Mouse (Mus musculus) heart, adult 18-20 months (tissue): ENCODE results near the gene Cerkl. TPM values are rescaled to one million over a fixed set of nuclear protein-coding genes. Genes with fewer than 3 reads are reported as not detected.

ENCODE experiments used
- DNase-seq, 2 experiments: peaks; one replicate each; pipeline ENCODE4 v3.0.0; 2021 to 2022; ENCODE audit warnings: mixed read lengths in 1 of 2
- long read RNA-seq, 2 experiments: library from polyadenylated mRNA; stranded (forward); transcript quantifications; one replicate each; pipeline ENCODE4 v2.0.0; 2021
- total RNA-seq, 2 experiments: library from RNA; stranded (reverse); gene quantifications; 2 replicates each; pipeline ENCODE4 v1.2.3; 2021

Cerkl gene
- under 1 TPM; 0.67 to 0.87 TPM for total RNA-seq
- long read RNA-seq, experiment 1, result 0 reads
- long read RNA-seq, experiment 2, result 0 reads

DNA sequence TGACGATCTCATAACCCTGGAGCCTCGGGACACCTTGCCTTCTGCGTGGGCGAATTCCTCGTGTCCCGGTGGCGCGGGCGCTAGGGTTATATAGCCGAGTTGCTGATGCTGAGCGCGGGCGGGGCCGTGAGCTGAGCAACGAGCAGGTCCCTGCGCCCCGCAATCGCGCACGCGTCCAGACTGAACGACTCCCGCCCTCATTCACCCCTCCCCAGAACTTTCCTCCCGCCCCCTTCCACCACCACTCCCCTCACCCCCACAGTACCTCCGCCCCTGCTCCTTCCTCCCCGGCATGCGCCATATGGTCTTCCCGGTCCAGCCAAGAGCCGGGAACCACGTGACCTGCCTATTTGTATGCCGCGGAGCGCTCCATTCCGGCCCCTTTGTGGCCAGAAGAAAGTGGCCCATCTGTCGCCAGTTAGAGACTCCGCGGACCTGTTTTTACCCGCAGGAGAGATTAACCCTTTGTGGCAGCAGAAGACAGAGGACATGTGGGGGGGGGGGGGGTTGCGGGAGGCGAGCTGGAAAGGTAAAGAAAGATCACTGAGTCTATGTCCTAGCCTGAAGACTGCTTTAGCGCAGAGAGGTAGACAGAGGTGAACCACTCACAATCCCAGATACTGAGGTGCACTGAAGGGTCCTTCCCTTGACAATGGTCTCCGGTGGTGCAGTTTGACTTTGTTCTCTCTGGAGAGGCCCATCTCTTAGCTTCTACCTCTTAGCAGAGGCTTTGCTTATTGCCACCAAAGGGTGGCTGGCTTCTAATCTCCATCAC, at the start of gene Cerkl, which contains the start of gene Neurod1:
Cerkl (minus strand) TSS at position 211 of the 775 bp plus-strand sequence.
Neurod1 (minus strand) TSS at position 177 of the 775 bp plus-strand sequence.
- DNase-seq, result no peak

DNA sequence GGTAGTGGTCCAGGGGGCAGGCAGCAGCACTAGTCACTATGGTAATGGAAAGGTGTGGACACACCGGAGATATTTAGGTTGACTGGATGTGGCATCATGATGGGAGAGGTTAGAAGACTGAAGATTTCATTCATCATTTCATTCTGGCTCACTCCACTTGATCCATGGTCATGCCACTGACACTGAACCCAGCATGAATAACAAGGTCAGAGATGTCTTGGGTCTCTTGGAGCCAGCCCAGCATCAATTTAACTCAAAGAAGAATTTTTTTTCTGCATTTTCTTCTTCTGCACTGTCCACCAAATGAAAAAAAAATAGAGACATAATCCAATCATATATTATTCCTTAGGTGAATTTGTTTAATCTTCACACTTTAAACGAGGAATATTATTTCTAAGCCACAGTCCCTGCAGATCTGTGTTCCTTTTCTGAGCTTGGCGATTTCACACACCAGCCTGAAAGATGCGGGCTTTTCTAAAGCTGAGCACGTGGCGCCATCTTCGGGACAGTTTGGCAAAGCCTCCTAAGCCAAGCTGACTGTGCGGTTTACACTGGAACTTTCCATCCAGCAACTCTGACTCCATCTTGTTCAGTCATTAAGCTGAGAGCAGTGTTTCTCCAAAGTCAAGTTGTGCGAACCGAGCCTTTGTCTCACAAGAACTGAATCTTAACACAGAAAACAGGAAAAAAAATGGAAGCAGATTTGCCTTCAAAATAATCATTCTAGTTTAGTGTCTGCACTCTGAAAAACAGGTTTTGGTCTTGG, 42.6 kb upstream of the Cerkl start:
- DNase-seq, result peak; percentile 53 to 78

DNA sequence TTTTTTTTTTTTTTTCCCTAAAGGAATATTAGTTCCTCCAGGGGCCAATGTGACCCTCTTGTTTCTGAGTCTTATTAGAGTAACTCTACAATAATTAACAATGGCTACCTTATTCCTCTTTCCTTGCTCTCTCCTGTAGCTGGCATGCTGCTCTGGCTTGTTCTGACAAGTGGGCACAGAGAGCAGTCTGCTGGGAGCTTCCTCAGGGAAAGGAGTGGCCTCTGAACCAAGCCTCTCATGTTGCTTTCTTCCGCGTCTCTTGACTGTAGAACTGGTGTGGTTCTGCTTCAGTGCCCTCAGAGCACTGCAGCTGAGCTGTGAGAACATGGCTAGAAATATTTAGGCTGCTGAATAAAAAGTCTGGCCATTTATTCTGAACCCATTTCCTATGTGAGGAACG, 28.5 kb upstream of the Cerkl start:
- no peak for DNase-seq

DNA sequence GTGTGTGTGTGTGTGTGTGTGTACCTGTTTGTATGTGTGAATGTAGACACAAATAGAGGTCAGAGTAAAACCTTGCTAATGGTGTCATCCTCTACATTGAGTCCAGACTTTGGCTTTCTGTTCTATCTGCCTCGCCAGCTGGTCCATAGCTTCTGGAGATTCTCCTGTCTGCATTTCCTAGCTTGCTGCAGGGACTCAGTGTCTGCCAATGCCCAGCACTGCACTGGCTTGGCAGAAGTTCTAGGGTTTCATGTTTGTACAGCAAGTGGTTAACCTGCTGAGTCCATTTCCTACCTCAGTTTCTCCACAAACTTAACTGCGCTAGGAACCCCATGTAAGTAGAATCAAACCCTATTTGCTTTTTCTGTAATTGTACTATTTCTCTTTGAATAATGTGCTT, 25.9 kb upstream of the Cerkl start:
- no peak for DNase-seq

DNA sequence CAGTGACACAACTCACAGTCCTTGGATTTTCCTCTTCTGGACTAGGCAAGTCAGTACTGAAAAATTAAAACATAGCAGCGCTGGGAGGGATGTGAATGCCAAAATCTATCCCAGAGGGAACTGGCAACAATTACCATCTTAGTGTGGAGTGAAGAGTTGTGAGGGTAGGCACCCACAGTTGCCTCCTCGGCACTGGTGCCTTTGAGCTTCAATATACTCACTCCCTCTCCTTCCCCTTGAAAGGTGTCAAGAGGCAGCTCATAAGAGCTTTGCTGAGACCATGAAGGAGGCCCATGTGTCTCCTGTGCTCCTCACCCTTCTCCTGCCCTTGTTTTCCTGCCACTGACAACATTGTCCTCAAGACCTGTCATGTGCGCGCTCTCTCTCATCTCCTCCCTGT, 5.8 kb upstream of the Cerkl start:
- DNase-seq, result no peak

DNA sequence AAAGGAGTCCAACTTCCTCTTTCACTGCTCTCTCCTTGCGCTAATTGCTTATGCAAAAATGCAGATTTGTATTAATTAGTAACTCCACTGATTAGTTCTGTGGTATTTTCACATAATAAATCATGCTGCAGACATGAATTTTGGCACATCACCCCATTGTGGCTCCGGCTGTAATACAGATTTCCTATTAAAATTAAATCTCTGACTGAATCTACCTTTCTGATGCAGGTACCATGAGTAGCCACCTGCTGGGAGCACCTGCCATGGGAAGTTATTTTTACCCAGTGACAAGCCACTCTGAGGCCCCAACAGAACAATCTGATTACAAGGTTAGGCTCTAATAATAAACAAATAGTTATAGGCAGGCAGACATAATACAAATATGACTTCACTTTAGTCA, 5.3 kb upstream of the Cerkl start:
- no peak for DNase-seq

DNA sequence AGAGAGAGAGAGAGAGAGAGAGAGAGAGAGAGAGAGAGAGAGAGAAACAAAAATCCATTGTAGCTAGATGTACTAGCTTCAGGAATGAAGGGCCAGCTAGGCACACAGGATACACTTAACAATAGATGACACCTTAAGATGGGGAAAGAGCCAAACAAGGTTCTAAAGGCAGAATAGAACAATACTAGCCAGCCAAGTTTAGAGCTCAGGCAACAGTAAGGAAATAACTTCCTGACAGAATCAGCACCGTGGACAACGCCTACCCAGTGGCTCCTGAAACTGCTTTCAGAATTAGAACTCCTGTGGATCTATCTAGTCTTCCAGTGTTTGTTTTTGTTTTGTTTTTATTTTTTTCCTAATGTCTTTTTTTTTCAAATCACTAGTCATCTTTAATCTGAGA, 4.0 kb upstream of the Cerkl start:
- DNase-seq, result peak in 1 of 2 experiments; percentile 8

DNA sequence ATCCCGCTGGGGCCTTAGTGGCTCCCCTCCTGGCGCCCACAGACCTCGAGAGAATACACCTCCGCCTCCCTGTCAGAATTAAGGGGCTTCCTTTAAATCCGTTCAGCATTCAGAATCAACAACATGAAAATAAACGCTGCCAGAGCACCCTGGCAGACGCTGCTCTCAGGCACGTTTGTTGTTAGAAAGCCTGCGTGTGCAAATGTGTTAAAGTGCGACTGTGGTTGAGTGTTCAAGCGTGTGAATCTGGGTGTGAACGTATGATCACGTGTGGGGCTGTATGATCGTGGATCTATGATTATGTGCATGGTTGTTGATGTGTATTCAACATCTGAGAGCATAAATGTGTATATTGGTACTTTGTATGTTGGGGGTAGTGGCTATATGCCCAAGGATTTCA, 3.5 kb upstream of the Cerkl start:
- no peak for DNase-seq

DNA sequence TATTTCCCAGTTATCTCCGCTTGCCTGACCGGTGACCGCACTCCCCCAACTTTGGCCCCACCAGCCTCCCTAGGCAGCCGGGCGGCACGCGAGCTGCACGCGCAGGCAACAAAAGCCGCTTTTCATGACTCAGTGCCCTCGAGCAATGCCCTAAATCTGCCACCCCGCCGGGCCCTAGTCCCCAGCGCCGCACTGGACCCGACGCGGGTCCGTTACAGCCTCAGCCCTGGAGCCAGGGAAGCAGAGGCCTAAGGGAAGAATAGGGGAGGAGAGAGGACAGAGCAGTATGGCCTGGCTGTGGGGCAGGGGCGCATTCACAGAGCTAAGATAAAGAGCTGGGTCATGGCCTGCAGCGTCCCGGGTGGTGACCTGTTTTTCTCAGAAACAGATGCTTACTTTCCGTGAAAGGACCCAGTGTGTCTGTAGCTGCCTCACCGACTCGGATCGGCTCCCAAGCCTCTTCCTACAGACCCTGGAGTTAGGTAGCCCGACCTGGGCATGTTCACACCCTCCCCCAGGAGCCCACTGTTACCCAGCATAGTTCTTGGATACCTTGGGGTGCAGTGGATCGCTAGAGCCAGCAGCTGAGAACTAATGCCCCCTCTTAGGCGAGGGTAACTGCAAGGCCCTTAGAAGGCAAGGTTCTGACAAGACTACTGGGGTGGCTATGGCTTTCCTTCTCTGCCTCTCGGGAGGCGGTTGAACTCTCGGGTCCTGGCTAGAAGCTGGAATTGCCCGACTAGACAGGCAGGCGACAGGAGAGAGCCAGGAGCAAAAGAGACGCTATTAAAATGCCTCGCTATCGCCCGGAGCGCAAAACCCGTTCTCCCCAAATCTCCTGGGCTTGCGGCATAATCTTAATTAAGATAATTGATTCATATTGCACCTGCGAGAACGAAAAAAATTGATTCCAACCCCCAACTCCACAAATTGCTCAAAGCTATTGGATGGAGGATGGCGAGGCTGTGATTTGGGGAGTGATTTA, 2.8 kb upstream of the Cerkl start:
- DNase-seq, result no peak

DNA sequence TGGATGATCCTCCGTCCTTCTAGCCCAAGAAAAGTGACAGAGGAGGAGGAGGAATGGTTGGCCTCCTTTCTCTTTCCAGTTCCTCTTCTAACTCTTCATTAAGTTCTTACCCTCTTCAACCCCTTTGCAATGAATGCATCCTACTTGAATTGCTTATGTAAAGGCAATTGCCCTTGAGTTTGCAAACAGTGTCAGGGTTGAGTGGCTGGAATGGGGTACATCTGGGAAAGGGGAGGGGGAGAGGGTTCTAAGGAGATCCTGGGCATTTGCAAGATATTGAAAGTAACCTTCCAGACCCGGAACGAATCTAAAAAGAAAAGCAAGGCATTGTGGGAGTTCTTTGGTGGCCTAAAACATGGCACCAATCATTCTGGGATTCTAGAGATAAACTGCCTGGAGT, 1.3 kb upstream of the Cerkl start:
- no peak for DNase-seq

DNA sequence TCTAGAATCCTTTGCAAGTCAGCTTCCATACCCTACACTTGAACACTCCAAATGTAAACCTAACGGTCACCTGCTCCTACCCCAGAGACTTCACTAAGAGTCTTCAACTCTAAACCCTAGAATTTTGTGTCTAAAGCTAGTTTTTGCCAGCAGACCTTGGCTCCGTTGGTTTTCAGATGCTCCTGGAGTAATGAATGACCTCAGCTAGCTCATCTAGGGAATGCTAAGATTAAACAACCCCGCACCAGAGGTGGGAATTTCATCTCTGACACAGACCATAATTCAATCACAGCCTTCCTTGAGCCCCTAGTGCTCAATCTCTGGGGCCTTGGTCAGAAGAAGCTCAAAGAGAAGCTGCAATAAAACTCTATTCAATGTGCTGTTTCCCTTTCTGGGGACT, 849 bp upstream of the Cerkl start:
- DNase-seq, result no peak

DNA sequence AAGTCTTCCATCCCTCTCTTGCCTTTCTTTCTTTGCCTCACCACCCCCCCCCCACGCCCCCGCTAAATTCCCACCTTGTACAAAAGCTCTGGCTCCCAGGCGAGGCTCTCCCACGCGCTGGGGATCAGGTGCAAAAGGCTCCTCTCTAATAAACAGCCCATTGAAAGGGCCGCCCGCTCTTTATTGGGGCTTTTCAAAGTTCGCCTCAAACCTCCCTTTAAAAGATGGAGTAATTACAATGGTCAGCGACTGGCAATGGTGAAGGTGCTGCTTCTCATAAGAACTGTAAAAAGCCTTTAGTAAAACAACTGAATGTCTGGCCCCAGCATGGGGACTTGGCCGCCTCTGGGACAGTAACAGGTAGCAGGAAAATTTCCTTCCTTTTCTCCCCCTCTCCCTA, 939 bp downstream of the Cerkl start:
- no peak for DNase-seq

DNA sequence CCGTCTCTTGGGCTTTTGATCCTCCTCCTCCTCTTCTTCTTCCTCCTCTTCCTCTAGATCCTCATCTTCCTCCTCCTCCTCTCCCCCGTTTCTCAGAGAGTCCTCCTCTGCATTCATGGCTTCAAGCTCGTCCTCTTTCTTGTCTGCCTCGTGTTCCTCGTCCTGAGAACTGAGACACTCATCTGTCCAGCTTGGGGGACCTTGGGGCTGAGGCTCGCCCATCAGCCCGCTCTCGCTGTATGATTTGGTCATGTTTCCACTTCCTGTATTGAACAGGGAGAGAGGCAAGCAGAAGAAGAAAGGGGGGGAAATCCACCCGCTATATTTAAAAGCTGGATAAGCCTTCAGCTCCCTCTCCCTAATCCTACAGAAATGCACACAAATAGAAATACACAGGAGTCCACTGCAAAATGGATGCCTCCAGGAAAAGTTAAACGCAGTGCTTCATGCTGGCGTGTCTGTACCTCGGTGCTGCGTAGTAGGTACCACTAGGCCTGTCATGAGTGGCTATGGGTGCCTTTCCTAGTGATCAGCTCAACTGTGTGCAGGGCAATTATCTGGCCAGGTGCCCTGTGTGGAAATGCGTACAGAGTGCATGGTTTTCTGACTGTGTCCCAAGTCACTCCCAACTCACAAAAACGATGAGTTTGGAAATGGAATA, 1.7 kb downstream of the Cerkl start:
- DNase-seq, result no peak

DNA sequence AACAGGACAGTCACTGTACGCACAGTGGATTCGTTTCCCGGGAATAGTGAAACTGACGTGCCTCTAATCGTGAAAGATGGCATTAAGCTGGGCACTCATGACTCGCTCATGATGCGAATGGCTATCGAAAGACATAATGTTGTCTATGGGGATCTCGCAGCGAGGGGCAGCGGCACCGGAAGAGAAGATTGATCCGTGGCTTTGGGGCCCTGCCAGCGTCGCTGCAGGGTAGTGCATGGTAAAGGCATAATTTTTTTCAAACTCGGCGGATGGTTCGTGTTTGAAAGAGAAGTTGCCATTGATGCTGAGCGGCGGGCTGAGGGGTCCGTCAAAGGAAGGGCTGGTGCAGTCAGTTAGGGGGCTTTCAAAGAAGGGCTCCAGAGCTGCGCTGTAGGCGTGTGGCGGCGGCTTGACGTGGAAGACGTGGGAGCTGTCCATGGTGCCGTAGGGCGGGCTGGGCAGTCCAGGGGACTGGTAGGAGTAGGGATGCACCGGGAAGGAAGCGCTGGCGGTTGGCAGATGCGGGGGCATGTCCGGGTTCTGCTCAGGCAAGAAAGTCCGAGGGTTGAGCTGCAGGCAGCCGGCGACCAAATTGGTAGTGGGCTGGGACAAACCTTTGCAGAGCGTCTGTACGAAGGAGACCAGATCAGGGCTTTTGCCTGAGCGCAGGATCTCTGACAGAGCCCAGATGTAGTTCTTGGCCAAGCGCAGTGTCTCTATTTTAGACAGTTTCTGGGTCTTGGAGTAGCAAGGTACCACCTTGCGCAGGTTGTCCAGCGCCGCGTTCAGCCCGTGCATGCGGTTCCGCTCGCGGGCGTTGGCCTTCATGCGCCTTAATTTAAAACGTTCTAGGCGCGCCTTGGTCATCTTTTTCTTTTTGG, 2.4 kb downstream of the Cerkl start:
- DNase-seq, result peak; percentile 50 to 81

DNA sequence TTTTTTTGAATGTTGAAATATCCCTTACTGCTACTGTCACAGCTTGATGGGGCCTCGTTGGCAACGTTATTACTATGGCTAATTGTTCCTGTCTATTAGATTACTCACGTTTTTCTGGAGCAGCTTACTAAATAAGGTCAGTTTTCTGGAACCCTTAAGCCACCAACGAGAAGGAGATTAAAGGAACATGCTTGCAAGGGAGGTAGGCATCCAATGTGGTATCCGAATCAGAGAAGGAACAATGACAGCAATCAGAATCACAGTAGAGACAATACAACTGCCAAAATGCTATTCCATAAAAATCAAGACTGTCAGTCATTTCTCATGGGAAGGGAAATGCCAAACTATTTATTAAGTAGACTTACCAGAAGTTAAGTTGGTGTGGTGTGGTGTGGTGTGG, 5.1 kb downstream of the Cerkl start:
- DNase-seq, result no peak

DNA sequence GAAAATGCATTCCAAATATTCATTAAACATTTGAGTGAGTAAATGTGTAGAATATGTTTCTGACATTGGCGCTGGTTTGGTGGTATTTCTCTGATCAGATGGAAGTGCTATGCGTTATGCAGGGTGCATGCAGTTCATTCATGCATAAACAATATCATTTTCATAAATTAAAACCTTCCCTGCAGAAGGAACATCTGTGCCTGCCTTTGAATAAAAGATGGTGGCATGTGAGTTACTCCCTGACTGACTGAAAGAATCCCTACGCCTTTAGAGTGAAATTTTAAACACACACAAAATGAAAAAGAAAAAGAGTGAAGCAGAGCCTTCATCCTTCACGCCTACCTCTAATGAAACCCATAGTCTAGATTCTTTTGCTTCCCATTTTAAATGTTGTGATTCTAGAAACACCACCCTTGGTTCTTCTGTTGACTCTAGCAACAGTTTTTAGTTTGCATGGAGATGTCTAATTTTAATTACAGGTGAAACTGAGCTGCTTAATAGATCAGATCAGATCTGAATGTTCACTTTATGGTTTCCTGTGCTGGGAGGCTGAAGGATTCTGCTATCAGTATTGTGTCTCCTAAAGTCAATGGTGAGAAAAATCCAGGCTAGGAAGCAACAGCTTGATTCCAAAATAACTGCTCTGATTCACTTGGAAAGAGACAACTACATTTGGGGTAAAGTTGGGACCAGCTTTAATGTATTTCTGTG, 5.7 kb downstream of the Cerkl start:
- no peak for DNase-seq

DNA sequence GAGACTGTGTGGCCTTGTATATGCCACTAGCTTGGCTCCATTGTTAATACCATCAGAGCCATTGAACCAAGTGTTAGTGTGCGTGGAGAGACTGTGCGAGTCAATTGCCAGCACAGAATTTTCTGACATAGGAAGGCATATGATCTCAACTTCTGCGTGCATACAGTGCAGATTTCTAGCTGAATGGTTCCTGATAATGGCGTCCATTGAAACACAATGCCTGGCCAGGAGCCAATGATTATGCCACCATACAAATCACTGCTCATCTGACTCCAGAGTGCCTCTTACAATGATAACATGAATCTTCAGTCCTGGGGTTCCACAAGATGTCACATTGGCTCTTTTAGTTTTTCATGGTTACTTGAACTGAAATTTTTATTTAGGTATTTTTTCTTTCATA, 7.2 kb downstream of the Cerkl start:
- no peak for DNase-seq

DNA sequence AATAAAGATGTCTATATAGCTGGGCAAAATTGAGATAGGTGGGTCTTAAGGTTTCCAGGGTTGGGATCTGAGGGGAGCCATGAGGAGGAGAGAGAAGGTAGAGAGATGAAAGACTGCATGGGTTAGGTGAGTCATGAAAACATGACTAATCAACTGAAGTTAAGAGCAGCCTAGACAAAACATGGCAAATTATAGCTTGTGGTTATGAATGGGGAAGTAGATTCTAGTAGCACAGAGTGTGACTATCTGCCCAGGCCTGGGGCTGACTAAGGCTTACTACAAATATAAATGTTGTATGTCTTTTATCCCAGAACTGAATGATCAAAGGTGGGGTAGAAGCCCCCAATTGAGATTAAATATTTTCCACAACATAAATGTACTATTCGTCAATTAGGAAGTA, 9.4 kb downstream of the Cerkl start:
- DNase-seq, result no peak

DNA sequence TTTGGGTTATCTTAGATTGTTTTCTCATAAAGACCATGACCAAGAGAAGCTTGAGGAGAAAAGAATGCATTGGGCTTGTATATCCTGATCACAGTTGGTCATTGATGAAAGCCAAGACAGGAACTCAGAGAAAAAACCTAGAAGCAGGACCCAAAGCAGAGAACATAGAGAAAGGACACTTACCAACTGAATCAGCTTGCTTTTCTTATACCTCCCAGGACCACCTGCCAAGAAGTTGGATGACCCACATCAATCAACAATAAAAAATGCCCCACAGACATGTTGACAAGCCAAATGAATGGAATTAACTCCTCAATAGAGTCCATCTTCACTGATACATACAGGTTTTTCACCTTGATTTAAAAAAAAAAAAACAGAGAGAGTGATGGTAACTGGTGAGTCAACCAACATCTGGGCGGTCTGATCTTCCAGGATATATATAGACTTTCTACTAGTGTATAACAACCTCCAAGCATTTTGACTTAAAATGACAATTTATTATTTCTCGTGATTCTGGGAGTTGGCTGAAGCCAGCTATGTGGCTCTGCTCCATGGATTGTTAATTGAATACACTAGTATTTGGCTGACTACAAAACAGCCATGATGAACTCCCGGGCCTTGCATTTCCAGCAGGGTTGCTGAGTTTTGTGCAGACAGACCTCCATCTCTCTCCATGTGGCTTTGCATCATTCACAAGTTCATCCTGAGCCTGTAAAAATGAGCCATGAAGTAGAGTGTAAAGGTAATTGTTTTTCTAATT, 12.5 kb downstream of the Cerkl start:
- DNase-seq, result no peak
